Comparison of ENCODE assay signal across 19 mouse cellular contexts in genomic region chr7:112752311-112752710, GRCm38 (mm10).
"Had no signal": no experiment of that assay in that cellular context is flagged by ENCODE, and none has a peak within 500 bp of the region (broad histone marks: within the 10 kb centered on the region; RNA-seq: fewer than 3 reads in every experiment).

No protein-coding gene starts in this region.

- H3K9ac ChIP-seq: limb, embryonic 12.5 days; liver, embryonic 13.5 days; liver, postnatal 0 days; lung, embryonic 15.5 days; midbrain, embryonic 15.5 days; neural tube, embryonic 12.5 days; stomach, embryonic 15.5 days had no signal

- H3K4me2 ChIP-seq: limb, embryonic 12.5 days; liver, embryonic 13.5 days; lung, embryonic 15.5 days; midbrain, embryonic 11.5 days; midbrain, embryonic 15.5 days; neural tube, embryonic 12.5 days; stomach, embryonic 15.5 days had no signal

- H3K4me1 ChIP-seq: liver, embryonic 13.5 days; megakaryocyte, embryonic 14.5 days; midbrain, embryonic 15.5 days; neural tube, embryonic 12.5 days; stomach, embryonic 15.5 days had no signal

- H3K36me3 ChIP-seq: limb, embryonic 12.5 days; liver, embryonic 13.5 days; midbrain, embryonic 15.5 days; neural tube, embryonic 12.5 days; stomach, embryonic 15.5 days had no signal

- DNase-seq: kidney, postnatal 10 days; kidney, postnatal 4 days; liver; liver, embryonic 13.5 days; liver, postnatal 0 days; lung, postnatal 14 days; retina, postnatal 1 day; right cerebral cortex, postnatal 4 days; thymus, adult 2 months; thymus, postnatal 36 days had no signal

- H3K4me3 ChIP-seq: layer of hippocampus, adult 2 months; limb, embryonic 12.5 days; liver, embryonic 13.5 days; lung, embryonic 15.5 days; megakaryocyte, embryonic 14.5 days; midbrain, embryonic 15.5 days; neural tube, embryonic 12.5 days; stomach, embryonic 15.5 days had no signal

- ATAC-seq: liver, postnatal 0 days; midbrain, embryonic 15.5 days had no signal

- H3K27ac ChIP-seq: layer of hippocampus, adult 2 months; limb, embryonic 12.5 days; liver, embryonic 13.5 days; lung, embryonic 15.5 days; macrophage; midbrain, embryonic 15.5 days; neural tube, embryonic 12.5 days; stomach, embryonic 15.5 days had no signal

- H3K9me3 ChIP-seq: limb, embryonic 12.5 days; liver, embryonic 13.5 days; lung, embryonic 15.5 days; midbrain, embryonic 15.5 days; neural tube, embryonic 12.5 days; stomach, embryonic 15.5 days had no signal

- H3K27me3 ChIP-seq: limb, embryonic 12.5 days; liver, embryonic 13.5 days; lung, embryonic 15.5 days; midbrain, embryonic 15.5 days; neural tube, embryonic 12.5 days; stomach, embryonic 15.5 days had no signal
